Mouse (Mus musculus): Measurements from ENCODE around the gene Itgb7.
A peak's percentile ranks its signal among the peaks of the same experiment; 100 is the strongest.
"Not testable (repeated sequence)": the region's sequence is repeated elsewhere in the genome, so short reads cannot be mapped to it uniquely, and the experiment has no call there.

Itgb7 gene

DNA sequence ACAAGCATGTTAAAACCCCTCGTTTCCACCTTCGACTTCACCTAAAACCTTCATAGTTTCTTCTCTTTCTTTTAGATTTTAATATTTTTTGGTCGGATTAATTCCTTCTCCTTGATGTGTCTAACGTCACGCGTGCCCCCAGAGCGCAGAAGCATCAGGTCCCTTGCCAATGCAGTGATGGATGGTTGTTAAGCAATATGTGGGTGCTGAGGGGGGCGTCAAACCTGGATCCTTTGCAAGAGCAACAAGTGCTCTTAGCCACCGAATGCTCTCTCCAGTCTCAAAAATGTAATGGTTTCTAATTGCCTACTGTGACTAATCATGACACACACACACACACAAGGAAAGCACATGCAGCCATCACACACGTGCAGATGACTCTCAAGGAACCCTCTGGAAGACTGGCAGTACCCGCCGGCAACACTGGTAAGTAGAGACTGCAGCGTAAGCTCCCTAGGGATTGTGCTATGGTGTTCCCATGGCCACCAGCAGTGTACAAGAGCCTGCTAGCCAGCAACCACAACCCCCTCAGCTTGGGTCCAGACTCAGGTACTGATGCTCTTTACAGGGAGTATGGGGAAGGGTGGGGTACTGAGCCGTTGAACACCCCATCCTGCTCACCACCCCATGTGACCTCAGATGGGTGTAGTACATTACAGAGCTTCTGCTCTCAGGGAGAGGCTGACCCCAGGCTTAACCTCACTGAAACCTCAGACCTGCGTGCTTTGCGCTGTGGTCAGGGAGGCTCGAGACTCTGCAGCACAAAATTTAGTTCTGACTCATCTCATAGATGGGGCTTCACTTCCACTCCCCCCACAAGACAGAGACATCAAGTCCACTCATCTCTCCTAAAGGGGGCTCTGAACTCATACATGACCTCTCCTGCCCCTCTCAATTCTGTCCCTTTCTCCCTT lies 1.1 kb downstream of the Itgb7 start:
- no peak for DNase-seq (ENCODE audit: inconsistent age in 2 of 2, low spot score in 1 of 2)

DNA sequence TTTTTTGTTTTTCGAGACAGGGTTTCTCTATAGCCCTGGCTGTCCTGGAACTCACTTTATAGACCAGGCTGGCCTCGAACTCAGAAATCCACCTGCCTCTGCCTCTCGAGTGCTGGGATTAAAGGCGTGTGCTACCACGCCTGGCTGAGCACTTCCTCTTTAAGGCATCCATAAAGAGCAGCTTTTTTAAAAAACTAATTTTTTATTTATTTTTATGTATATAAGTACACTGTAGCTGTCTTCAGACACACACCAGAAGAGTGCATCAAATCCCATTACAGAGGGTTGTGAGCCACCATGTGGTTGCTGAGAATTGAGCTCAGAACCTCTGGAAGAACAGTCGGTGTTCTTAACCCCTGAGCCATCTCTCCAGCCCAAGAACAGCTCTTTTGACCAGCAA lies 6.1 kb downstream of the Itgb7 start:
- not testable (repeated sequence) for DNase-seq (ENCODE audit: inconsistent age in 2 of 2, low spot score in 1 of 2)

DNA sequence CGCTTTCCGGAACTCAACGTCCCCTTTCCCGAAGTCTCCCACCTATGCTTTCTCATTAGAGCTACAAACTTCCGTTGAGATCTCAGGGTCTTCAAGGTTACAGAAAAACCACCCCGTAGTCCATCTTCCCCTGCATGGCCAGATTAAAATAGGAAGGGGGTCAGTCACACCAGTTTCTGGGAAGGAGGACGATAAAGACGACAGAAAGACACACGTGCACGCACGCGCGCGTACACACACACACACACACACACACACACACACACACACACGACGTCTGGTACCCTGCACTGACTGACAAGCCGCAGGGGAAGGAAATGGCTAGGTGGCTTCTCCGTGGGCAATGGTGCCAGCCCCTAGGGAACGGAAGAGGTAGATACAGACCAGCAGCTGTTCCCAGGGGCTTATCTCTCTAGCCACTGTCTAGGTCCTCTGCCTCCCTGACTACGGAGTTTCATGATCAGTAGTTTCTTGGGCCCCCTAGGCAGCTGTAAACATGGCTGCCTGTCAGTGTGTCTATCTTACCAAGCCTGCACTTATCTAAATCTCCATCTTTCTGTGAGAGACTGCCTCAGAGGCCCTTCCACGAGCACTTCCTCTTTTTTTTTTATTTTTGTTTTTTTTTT lies 6.6 kb downstream of the Itgb7 start:
- DNase-seq (ENCODE audit: inconsistent age in 2 of 2, low spot score in 1 of 2): peak in 1 of 2 experiments; percentile 55

DNA sequence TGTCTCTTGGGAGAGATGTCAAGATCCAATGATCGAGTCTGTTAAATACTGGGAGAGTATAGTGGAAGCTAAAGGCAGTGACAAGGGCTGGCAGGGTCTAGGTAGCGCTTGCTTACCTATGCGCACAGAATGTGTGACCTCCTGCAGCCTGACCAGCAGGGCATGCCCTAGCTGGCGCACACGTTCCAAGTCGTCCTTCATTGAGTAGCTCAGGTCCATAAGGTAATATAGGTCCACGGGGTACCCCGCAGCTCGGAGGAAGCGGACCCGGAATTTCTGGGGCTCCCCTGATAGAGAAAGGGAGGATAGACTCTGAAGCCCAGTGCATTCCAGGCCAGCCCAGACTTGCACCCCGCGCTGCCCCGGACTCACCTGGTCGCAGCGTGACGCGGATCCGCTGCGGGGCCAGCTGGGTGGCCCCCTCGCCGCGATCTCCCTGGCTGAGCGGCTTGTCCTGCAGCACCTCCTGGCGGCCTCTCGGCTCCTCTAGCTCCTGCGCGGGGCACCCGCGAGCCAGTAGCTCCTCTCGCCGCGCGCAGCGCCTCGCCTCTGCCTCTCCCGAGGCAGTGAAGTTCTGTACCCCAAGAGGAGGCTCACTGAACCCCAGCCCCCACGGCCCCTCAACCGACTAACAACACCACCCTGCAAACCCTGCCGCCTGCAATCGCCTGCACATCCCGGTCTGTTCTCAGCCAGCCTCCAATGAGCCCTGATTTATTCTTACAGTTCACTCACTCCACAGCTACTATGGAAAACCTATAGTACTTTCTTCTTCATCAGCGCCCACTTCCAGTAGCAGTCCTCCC lies 7.4 kb downstream of the Itgb7 start:
- DNase-seq (ENCODE audit: inconsistent age in 2 of 2, low spot score in 1 of 2): peak; percentile 85 to 94

GRCm38 (mm10) chr15:102222386-102222785 lies 9.4 kb downstream of the Itgb7 start:
- no peak for DNase-seq (ENCODE audit: inconsistent age in 2 of 2, low spot score in 1 of 2)

GRCm38 (mm10) chr15:102217325-102217724 lies 14.4 kb downstream of the Itgb7 start:
- peak in 1 of 2 experiments; percentile 42 for DNase-seq (ENCODE audit: inconsistent age in 2 of 2, low spot score in 1 of 2)

- DNase-seq (ENCODE audit: inconsistent age in 2 of 2, low spot score in 1 of 2): peak in 1 of 2 experiments; percentile 64
Observed at GRCm38 (mm10) chr15:102216459-102217228, 15.1 kb downstream of the Itgb7 start.

DNA sequence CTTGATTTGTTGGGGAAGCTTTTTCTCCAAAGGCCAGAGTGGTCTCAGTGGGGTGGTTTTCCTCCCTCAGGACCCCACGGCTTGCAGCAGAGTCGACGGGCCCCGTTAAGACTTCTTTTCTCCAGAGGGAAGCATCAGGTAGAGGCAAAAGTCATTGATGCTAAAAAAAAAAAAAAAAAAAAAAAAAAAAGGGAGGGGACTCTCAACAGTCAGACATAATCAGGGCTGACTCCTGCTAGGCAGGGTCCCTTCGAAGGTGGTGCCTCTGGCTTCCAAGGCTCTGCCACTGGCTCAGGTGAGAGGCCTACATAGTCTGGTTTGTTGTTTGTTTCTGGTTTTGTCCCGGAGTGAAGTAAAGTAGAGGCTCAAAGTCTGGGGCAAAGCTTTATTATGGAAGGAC lies 16.1 kb downstream of the Itgb7 start:
- DNase-seq (ENCODE audit: inconsistent age in 2 of 2, low spot score in 1 of 2): no peak

GRCm38 (mm10) chr15:102214132-102214531 lies 17.6 kb downstream of the Itgb7 start:
- DNase-seq (ENCODE audit: inconsistent age in 2 of 2, low spot score in 1 of 2): no peak

DNA sequence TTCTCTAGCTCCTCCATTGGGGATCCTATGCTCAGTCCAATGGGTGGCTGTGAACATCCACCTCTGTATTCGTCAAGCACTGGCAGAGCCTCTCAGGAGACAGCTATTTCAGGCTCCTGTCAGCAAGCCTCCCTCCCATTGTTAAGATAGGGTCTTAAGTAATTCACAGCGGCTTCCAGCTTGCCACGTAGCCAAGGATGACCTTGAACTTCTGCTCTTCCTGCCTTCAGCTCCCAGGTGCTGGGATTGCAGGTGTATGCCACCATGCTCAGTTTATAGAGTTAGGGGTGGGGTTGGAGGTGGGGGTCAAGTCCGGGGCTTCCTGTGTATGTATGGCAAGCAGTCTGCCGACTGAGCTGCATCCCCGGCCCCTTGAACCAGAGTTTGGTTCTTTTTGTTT lies 19.8 kb downstream of the Itgb7 start:
- DNase-seq (ENCODE audit: inconsistent age in 2 of 2, low spot score in 1 of 2): peak in 1 of 2 experiments; percentile 29

- DNase-seq (ENCODE audit: inconsistent age in 2 of 2, low spot score in 1 of 2): peak in 1 of 2 experiments; percentile 30
Observed at GRCm38 (mm10) chr15:102210816-102211215, 20.9 kb downstream of the Itgb7 start.

- no peak for DNase-seq (ENCODE audit: inconsistent age in 2 of 2, low spot score in 1 of 2)
Observed at GRCm38 (mm10) chr15:102209114-102209513, 22.6 kb downstream of the Itgb7 start.

GRCm38 (mm10) chr15:102208092-102208561 lies 23.6 kb downstream of the Itgb7 start:
- DNase-seq (ENCODE audit: inconsistent age in 2 of 2, low spot score in 1 of 2): no peak

DNA sequence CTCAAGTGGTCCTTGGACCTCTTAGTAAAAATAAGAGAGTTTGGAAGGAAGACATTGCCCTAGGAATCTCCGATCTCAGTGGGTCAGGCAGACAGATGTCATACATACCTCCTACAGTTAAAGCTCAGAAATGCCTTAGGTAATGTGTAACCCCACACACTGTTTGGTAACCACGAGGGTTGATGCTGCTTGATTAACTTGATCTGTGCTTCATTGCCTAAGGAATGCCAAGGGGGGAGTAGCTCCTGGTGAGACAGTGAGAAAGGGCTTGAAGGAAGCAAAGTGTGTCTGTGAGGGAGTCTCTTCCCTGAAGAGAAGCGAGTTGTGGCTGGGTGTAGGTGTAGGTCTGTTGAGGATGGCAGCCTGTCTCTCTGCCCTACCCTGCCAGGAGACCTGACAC lies 24.4 kb downstream of the Itgb7 start:
- DNase-seq (ENCODE audit: inconsistent age in 2 of 2, low spot score in 1 of 2): no peak

DNA sequence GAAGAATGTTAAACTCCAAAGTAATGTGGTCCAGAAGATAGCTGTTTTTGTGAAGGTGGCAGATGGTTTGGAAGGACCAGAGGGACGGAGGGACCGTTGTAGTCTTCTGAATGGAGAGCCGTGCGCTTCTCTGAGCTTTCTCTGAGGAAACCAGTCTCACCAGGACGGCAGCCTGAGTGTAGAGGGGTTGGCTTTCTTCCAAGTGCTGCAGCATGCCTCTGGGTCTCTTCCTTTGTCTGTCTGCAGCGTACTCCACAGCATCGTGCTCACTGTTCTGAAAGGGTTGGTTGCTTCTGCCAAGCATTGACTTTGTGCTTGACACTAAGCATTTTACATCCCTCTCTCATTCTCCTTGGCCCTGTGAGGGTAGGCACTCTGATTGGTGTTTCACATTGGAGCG lies 26.0 kb downstream of the Itgb7 start:
- DNase-seq (ENCODE audit: inconsistent age in 2 of 2, low spot score in 1 of 2): peak in 1 of 2 experiments; percentile 66

- DNase-seq (ENCODE audit: inconsistent age in 2 of 2, low spot score in 1 of 2): peak; percentile 42 to 67
Observed at GRCm38 (mm10) chr15:102204674-102205505, 26.9 kb downstream of the Itgb7 start, which contains the start of gene Csad. TSS of gene Csad (minus strand) at chr15:102204724.

GRCm38 (mm10) chr15:102203835-102204381 lies 27.8 kb downstream of the Itgb7 start:
- peak; percentile 80 to 89 for DNase-seq (ENCODE audit: inconsistent age in 2 of 2, low spot score in 1 of 2)

- DNase-seq (ENCODE audit: inconsistent age in 2 of 2, low spot score in 1 of 2): peak; percentile 98 to 99
Observed at GRCm38 (mm10) chr15:102202971-102203834, 28.5 kb downstream of the Itgb7 start, which contains the start of gene Zfp740. TSS of gene Zfp740 (plus strand) at chr15:102203249.

All from adrenal gland, adult (tissue).